18 mouse cellular contexts compared by ENCODE assay signal in the genomic region with DNA sequence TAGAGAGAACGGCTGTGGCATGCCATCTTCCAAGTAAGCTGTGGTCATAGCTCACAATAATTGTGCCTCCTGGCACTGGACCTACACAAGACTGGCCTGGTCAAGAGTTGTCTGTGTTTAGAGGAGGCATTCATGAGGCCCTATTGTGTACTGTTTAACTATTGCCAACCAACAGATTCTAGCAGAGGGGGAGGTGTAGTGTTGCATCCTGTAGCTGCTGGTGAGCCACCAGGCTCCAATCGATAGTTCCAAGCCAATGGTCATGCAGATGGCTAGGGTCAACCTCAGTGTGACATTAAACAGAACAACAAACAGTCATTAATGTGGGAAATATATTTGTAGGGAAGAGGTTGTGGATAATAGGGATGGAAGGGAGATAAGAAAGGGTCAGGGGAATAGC.
"Had no signal": no experiment of that assay in that cellular context is flagged by ENCODE, and none has a peak within 500 bp of the region (broad histone marks: within the 10 kb centered on the region; RNA-seq: fewer than 3 reads in every experiment).

No protein-coding gene starts in this region.

- DNase-seq: lung, adult 18-20 months; lung, embryonic 14.5 days; lung, postnatal 10 days; lung, postnatal 4 days; midbrain, embryonic 14.5 days; retina, postnatal 1 day; right cerebral cortex, adult 18-20 months; thymus, adult 2 months; thymus, postnatal 25 days; thymus, postnatal 4 days had no signal

- H3K4me3 ChIP-seq: limb, embryonic 15.5 days; midbrain, embryonic 10.5 days; midbrain, embryonic 12.5 days; myocyte; neural tube, embryonic 12.5 days; stomach, embryonic 15.5 days had no signal

- H3K27ac ChIP-seq: limb, embryonic 15.5 days; midbrain, embryonic 10.5 days; midbrain, embryonic 12.5 days; neural tube, embryonic 12.5 days; stomach, embryonic 15.5 days; stomach, postnatal 0 days had no signal

- ATAC-seq: midbrain, embryonic 16.5 days had no signal

- H3K9me3 ChIP-seq: limb, embryonic 15.5 days; midbrain, embryonic 10.5 days; midbrain, embryonic 12.5 days; neural tube, embryonic 12.5 days; stomach, embryonic 15.5 days had no signal

- H3K27me3 ChIP-seq: limb, embryonic 15.5 days; neural tube, embryonic 12.5 days; stomach, embryonic 15.5 days had no signal

- H3K36me3 ChIP-seq: limb, embryonic 15.5 days; midbrain, embryonic 10.5 days; midbrain, embryonic 12.5 days; neural tube, embryonic 12.5 days; stomach, embryonic 15.5 days had no signal

- H3K4me1 ChIP-seq: limb, embryonic 15.5 days; midbrain, embryonic 10.5 days; midbrain, embryonic 12.5 days; neural tube, embryonic 12.5 days; stomach, embryonic 15.5 days had no signal

- H3K9ac ChIP-seq: limb, embryonic 15.5 days; lung, embryonic 14.5 days; midbrain, embryonic 12.5 days; neural tube, embryonic 12.5 days; stomach, embryonic 15.5 days had no signal

- H3K4me2 ChIP-seq: limb, embryonic 15.5 days; lung, embryonic 14.5 days; midbrain, embryonic 12.5 days; neural tube, embryonic 12.5 days; stomach, embryonic 15.5 days had no signal
